Mouse (Mus musculus): Measurements from ENCODE around the gene Atp6v1g2. TPM values are rescaled to one million over a fixed set of nuclear protein-coding genes. Genes with fewer than 3 reads are reported as not detected.

The Atp6v1g2 gene
- polyA plus RNA-seq, 1 experiment from 2014 or later: 4.1 TPM

DNA sequence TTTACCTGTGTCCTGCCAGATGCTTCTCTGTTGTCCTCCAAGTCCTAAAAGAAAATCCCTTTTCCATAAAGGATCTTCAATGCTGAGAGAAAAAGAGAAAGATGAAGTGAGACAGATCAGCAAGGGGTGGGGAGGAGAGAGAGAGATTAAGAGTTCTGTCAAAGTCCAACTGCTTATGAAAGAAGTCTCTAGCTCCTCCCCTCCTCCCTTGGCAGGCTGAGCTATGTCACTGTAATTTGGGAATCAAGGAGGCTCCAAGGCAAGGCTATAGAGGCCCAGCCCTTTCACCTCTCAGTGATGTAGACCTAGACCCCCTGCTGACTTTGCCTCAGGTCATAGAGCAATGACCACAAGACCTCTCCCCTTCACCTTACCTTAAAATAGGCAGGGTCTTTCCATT lies 52.0 kb downstream of the Atp6v1g2 start:
- 0 out of 2 replicates have a peak, but pooled peaks cover 3% of the 10 kb centered on the region for H3K27me3 ChIP-seq (replicated peaks; ENCODE audit: control insufficient read depth, insufficient read depth, low read length)
- no peaks in the 10 kb centered on the region for H3K4me1 ChIP-seq (replicated peaks; ENCODE audit: control insufficient read depth, insufficient read depth, low read length)
- no peak overlapping the region for H3K4me2 ChIP-seq (replicated peaks; ENCODE audit: low read depth)
- no peaks in the 10 kb centered on the region for H3K36me3 ChIP-seq (ENCODE audit: control insufficient read depth, insufficient read depth)
- no peaks in the 10 kb centered on the region for H3K9me3 ChIP-seq (ENCODE audit: control insufficient read depth)
- no peak overlapping the region for H3K9ac ChIP-seq (ENCODE audit: low read depth, low read length)
- no peak overlapping the region for H3K27ac ChIP-seq (ENCODE audit: low read depth, low read length)
- no peak for ATAC-seq
- no peak for TF ChIP-seq CTCF (IDR thresholded peaks at IDR 0.05; ENCODE audit: low read depth)
- H3K4me3 ChIP-seq (ENCODE audit: low read depth, low read length): no peak overlapping the region

Small RNAs within 50 kb of the gene (microRNA-seq; reads per million reads assigned to microRNA genes)
- not detected for gene Mir6973a
- not detected for gene Mir6974
- not detected for gene Mir6975
- gene Mir8094: not detected

Other genes with a start within 250 kb of the Atp6v1g2 start
- 74.0 and 84.2 TPM in 2 replicates for gene Vars, start 232.7 kb upstream of the Atp6v1g2 start, polyA plus RNA-seq (2015; fragmentation: Nextera tagmentation; extraction: Ambion mirVana)
- gene Vwa7, start 217.1 kb upstream of the Atp6v1g2 start, polyA plus RNA-seq (2015; fragmentation: Nextera tagmentation; extraction: Ambion mirVana): 0.12 and 0.20 TPM in 2 replicates
- 3.2 and 4.6 TPM in 2 replicates for gene Sapcd1, start 205.6 kb upstream of the Atp6v1g2 start, polyA plus RNA-seq (2015; fragmentation: Nextera tagmentation; extraction: Ambion mirVana)
- 1.4 and 3.0 TPM in 2 replicates for gene Msh5, start 186.9 kb upstream of the Atp6v1g2 start, polyA plus RNA-seq (2015; fragmentation: Nextera tagmentation; extraction: Ambion mirVana)
- gene Clic1, start 183.7 kb upstream of the Atp6v1g2 start, polyA plus RNA-seq (2015; fragmentation: Nextera tagmentation; extraction: Ambion mirVana): 290 and 312 TPM in 2 replicates
- 62.0 and 68.3 TPM in 2 replicates for gene Ddah2, start 174.6 kb upstream of the Atp6v1g2 start, polyA plus RNA-seq (2015; fragmentation: Nextera tagmentation; extraction: Ambion mirVana)
- 0.12 TPM in 1 of 2 replicates, not detected in the other for gene Ly6g6c, start 168.3 kb upstream of the Atp6v1g2 start, polyA plus RNA-seq (2015; fragmentation: Nextera tagmentation; extraction: Ambion mirVana)
- 0.13 and 0.17 TPM in 2 replicates for gene Mpig6b, start 167.5 kb upstream of the Atp6v1g2 start, polyA plus RNA-seq (2015; fragmentation: Nextera tagmentation; extraction: Ambion mirVana)
- 2.2 TPM in 2 replicates for gene Ly6g6e, start 156.8 kb upstream of the Atp6v1g2 start, polyA plus RNA-seq (2015; fragmentation: Nextera tagmentation; extraction: Ambion mirVana)
- 3.8 and 4.9 TPM in 2 replicates for gene Ly6g6d, start 155.6 kb upstream of the Atp6v1g2 start, polyA plus RNA-seq (2015; fragmentation: Nextera tagmentation; extraction: Ambion mirVana)
- gene Ly6g6f, start 148.1 kb upstream of the Atp6v1g2 start, polyA plus RNA-seq (2015; fragmentation: Nextera tagmentation; extraction: Ambion mirVana): not detected in 2 replicates
- gene Abhd16a, start 144.4 kb upstream of the Atp6v1g2 start, polyA plus RNA-seq (2015; fragmentation: Nextera tagmentation; extraction: Ambion mirVana): 101 and 103 TPM in 2 replicates
- gene Ly6g5c, start 125.4 kb upstream of the Atp6v1g2 start, polyA plus RNA-seq (2015; fragmentation: Nextera tagmentation; extraction: Ambion mirVana): not detected in 2 replicates
- 0.46 and 0.59 TPM in 2 replicates for gene Ly6g5b, start 118.2 kb upstream of the Atp6v1g2 start, polyA plus RNA-seq (2015; fragmentation: Nextera tagmentation; extraction: Ambion mirVana)
- gene Gpank1, start 112.2 kb upstream of the Atp6v1g2 start, polyA plus RNA-seq (2015; fragmentation: Nextera tagmentation; extraction: Ambion mirVana): 15.0 and 16.6 TPM in 2 replicates
- 262 and 264 TPM in 2 replicates for gene Csnk2b, start 111.6 kb upstream of the Atp6v1g2 start, polyA plus RNA-seq (2015; fragmentation: Nextera tagmentation; extraction: Ambion mirVana)
- gene D17H6S53E, start 107.3 kb upstream of the Atp6v1g2 start, polyA plus RNA-seq (2015; fragmentation: Nextera tagmentation; extraction: Ambion mirVana): 26.3 and 29.7 TPM in 2 replicates
- 18.3 and 22.5 TPM in 2 replicates for gene Apom, start 101.6 kb upstream of the Atp6v1g2 start, polyA plus RNA-seq (2015; fragmentation: Nextera tagmentation; extraction: Ambion mirVana)
- gene Bag6, start 98.5 kb upstream of the Atp6v1g2 start, polyA plus RNA-seq (2015; fragmentation: Nextera tagmentation; extraction: Ambion mirVana): 37.4 and 46.0 TPM in 2 replicates
- 40.0 and 54.1 TPM in 2 replicates for gene Prrc2a, start 68.8 kb upstream of the Atp6v1g2 start, polyA plus RNA-seq (2015; fragmentation: Nextera tagmentation; extraction: Ambion mirVana)
- gene Aif1, start 57.6 kb upstream of the Atp6v1g2 start, polyA plus RNA-seq (2015; fragmentation: Nextera tagmentation; extraction: Ambion mirVana): 23.1 and 25.4 TPM in 2 replicates
- gene Lst1, start 45.2 kb upstream of the Atp6v1g2 start, polyA plus RNA-seq (2015; fragmentation: Nextera tagmentation; extraction: Ambion mirVana): 11.3 and 12.9 TPM in 2 replicates
- 1.7 and 2.4 TPM in 2 replicates for gene Ltb, start 39.2 kb upstream of the Atp6v1g2 start, polyA plus RNA-seq (2015; fragmentation: Nextera tagmentation; extraction: Ambion mirVana)
- gene Tnf, start 31.7 kb upstream of the Atp6v1g2 start, polyA plus RNA-seq (2015; fragmentation: Nextera tagmentation; extraction: Ambion mirVana): 0.17 and 0.27 TPM in 2 replicates
- 0.10 and 0.42 TPM in 2 replicates for gene Lta, start 28.3 kb upstream of the Atp6v1g2 start, polyA plus RNA-seq (2015; fragmentation: Nextera tagmentation; extraction: Ambion mirVana)
- 0.23 and 0.30 TPM in 2 replicates for gene Gm16181, start 12.8 kb upstream of the Atp6v1g2 start, polyA plus RNA-seq (2015; fragmentation: Nextera tagmentation; extraction: Ambion mirVana)
- gene Nfkbil1, start 2.1 kb downstream of the Atp6v1g2 start, polyA plus RNA-seq (2015; fragmentation: Nextera tagmentation; extraction: Ambion mirVana): 8.1 and 8.2 TPM in 2 replicates
- gene Ddx39b, start 8.1 kb downstream of the Atp6v1g2 start, polyA plus RNA-seq (2015; fragmentation: Nextera tagmentation; extraction: Ambion mirVana): 125 and 127 TPM in 2 replicates
- 672 and 681 TPM in 2 replicates for gene H2-D1, start 29.1 kb downstream of the Atp6v1g2 start, polyA plus RNA-seq (2015; fragmentation: Nextera tagmentation; extraction: Ambion mirVana)
- 56.2 and 60.6 TPM in 2 replicates for gene H2-Q1, start 86.7 kb downstream of the Atp6v1g2 start, polyA plus RNA-seq (2015; fragmentation: Nextera tagmentation; extraction: Ambion mirVana)
- 693 and 712 TPM in 2 replicates for gene H2-Q2, start 108.6 kb downstream of the Atp6v1g2 start, polyA plus RNA-seq (2015; fragmentation: Nextera tagmentation; extraction: Ambion mirVana)
- 11.9 and 14.0 TPM in 2 replicates for gene H2-Q4, start 146.0 kb downstream of the Atp6v1g2 start, polyA plus RNA-seq (2015; fragmentation: Nextera tagmentation; extraction: Ambion mirVana)
- 2.7 and 2.8 TPM in 2 replicates for gene H2-Q6, start 191.2 kb downstream of the Atp6v1g2 start, polyA plus RNA-seq (2015; fragmentation: Nextera tagmentation; extraction: Ambion mirVana)
- 2.7 and 3.6 TPM in 2 replicates for gene H2-Q7, start 205.5 kb downstream of the Atp6v1g2 start, polyA plus RNA-seq (2015; fragmentation: Nextera tagmentation; extraction: Ambion mirVana)
- gene H2-Q10, start 236.4 kb downstream of the Atp6v1g2 start, polyA plus RNA-seq (2015; fragmentation: Nextera tagmentation; extraction: Ambion mirVana): 102 and 110 TPM in 2 replicates